Mouse (Mus musculus): ENCODE measurements around the gene Ttc13. TPM values are rescaled to one million over a fixed set of nuclear protein-coding genes. Genes with fewer than 3 reads are reported as not detected.

Gene Ttc13
- polyA plus RNA-seq, 1 experiment from 2014 or later, result 19.0 TPM

DNA sequence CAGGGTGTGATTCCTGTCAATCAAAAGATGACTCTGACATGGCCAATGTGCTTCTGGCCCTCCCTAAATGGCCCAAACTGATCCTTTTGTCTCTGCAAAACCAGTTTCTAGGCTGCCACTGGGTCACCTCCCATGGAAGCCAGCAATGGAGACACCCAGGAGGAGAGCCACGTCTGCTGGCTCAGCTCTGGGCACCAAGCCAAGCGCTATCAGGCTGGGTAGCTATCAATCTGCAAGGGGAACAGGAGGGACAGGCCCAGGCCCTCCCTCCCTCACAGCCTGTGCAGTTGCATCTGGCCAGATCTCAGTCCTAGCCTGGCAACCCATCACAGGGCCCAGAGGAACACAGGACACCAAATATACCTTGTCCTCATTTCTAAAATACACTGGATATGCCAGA lies 63.4 kb downstream of the Ttc13 start:
- peak overlapping the region; percentile 8; the same call in 1 of the 2 replicates for H3K27ac ChIP-seq (ENCODE audit: low read depth, low read length)
- H3K4me1 ChIP-seq (replicated peaks; ENCODE audit: control insufficient read depth, insufficient read depth, low read length), result peaks cover 22% of the 10 kb centered on the region
- WGBS, result 12% methylated on average over 2 of the region's 2 CpGs
- H3K4me3 ChIP-seq (ENCODE audit: low read depth, low read length), result no peak overlapping the region
- TF ChIP-seq CTCF (IDR thresholded peaks at IDR 0.05; ENCODE audit: low read depth), result no peak
- H3K9me3 ChIP-seq (ENCODE audit: control insufficient read depth), result no peaks in the 10 kb centered on the region
- no peaks in the 10 kb centered on the region for H3K27me3 ChIP-seq (replicated peaks; ENCODE audit: control insufficient read depth, insufficient read depth, low read length)
- no peak overlapping the region for H3K9ac ChIP-seq (ENCODE audit: low read depth, low read length)
- no peak overlapping the region for H3K4me2 ChIP-seq (replicated peaks; ENCODE audit: low read depth)
- ATAC-seq, result peak; percentile 37; the same call in 1 of the 2 replicates
- no peaks in the 10 kb centered on the region; the same call in 1 of the 2 replicates for H3K36me3 ChIP-seq (ENCODE audit: control insufficient read depth, insufficient read depth)

DNA sequence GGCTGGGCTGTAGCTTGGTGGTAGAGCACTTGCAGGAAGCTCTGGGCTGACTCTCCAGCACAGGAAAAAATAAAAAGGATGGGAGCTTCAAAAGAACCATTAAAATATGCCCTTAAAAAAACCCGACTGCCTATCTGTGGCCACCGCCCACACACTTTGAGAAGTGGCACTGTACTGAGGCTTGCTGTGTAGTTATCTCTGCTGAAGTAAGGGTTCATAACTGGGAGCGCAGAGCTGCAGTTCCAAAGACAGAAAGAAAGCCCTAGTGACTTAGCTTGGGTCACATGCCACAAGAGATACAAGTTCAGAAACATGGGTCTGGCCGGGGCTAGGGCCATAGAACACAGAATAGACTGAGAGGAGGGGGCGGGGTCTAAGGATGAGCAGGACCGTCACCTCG lies 63.8 kb downstream of the Ttc13 start:
- Histone ChIP-seq H3K27ac (ENCODE audit: low read depth, low read length) (peak overlapping the region; percentile 8), H3K9me3 (ENCODE audit: control insufficient read depth) (no peaks in the 10 kb centered on the region), H3K4me2 (replicated peaks; ENCODE audit: low read depth) (no peak overlapping the region), H3K36me3 (ENCODE audit: control insufficient read depth, insufficient read depth) (no peaks in the 10 kb centered on the region; the same call in 1 of the 2 replicates), H3K4me1 (replicated peaks; ENCODE audit: control insufficient read depth, insufficient read depth, low read length) (peaks cover 23% of the 10 kb centered on the region), H3K27me3 (replicated peaks; ENCODE audit: control insufficient read depth, insufficient read depth, low read length) (no peaks in the 10 kb centered on the region), H3K9ac (ENCODE audit: low read depth, low read length) (no peak overlapping the region), H3K4me3 (ENCODE audit: low read depth, low read length) (no peak overlapping the region)
- TF ChIP-seq CTCF (IDR thresholded peaks at IDR 0.05; ENCODE audit: low read depth), result no peak
- ATAC-seq, result no peak
- WGBS, result 57% methylated on average over 7 of the region's 7 CpGs

DNA sequence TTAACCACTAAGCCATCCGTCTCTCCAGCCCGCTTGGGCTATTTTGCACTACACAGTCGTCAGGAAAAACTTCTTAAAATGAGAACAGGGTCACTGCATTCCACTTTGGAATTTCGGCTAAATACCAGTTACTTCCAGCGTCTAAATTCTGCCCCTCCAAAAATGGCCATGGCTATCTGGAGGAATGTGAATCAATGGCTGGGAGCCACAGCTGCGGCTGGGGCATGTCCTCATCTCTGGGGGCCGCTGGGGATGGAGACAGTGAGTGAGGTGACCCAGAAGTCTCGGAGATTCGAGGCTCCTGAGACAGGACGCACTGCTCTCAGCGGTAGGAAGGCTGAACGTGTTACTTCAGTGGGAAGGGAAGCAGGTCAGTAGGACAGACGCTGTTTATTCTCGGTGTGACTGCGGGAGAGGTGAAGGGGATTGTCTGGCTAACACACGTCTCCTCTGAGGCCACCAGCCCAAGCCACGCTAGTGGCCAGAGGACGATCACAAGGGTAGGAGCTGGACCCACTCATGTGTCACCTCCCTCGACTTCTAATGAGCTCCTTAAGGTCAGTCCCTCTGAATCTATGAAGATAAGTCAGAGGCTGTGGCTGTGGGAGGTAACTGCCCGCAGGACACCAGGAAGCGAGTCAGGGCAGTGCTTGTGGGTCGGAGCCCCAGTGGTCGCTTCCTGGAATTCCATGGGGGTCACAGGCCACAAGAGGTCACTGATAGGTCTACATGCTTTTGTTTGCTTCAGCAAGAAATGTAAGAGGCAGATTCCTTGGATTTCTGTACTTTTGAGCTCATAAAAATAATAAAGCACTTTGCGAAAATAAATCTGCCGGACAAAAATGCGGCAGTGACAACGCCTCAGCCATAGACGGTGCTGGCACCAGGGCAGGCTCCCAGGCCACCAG lies 68.0 kb downstream of the Ttc13 start:
- peaks cover 6% of the 10 kb centered on the region; the same call in 1 of the 2 replicates for H3K36me3 ChIP-seq (ENCODE audit: control insufficient read depth, insufficient read depth)
- peaks cover 28% of the 10 kb centered on the region for H3K4me1 ChIP-seq (replicated peaks; ENCODE audit: control insufficient read depth, insufficient read depth, low read length)
- H3K9me3 ChIP-seq (ENCODE audit: control insufficient read depth), result no peaks in the 10 kb centered on the region
- H3K9ac ChIP-seq (ENCODE audit: low read depth, low read length), result no peak overlapping the region
- WGBS, result 58% methylated on average over 28 of the region's 28 CpGs
- no peak for TF ChIP-seq CTCF (IDR thresholded peaks at IDR 0.05; ENCODE audit: low read depth)
- no peaks in the 10 kb centered on the region for H3K27me3 ChIP-seq (replicated peaks; ENCODE audit: control insufficient read depth, insufficient read depth, low read length)
- no peak; the same call in 1 of the 2 replicates for ATAC-seq
- H3K27ac ChIP-seq (ENCODE audit: low read depth, low read length), result peak overlapping the region; percentile 58
- H3K4me2 ChIP-seq (replicated peaks; ENCODE audit: low read depth), result no peak overlapping the region; the same call in 1 of the 2 replicates
- H3K4me3 ChIP-seq (ENCODE audit: low read depth, low read length), result no peak overlapping the region

DNA sequence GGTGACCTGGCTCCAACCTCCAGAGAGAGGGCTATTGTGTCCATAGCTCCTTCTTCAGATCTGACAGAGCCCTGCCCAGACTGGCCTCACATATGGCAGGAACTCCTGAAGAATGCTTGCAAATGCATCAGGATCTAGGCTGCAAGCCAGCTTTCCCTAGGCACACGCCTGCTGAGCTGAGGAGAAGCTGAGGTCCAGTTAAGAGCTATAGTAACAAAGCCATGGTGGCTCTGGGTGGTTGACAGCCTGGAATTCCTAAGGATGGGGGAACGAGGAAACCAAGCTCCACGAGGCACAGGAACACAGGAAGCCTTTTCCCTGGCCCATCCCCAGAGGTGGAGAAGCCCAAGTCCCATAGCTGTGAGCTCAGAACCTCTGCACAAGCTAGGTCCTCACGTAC lies 69.2 kb downstream of the Ttc13 start:
- no peak for ATAC-seq
- H3K9me3 ChIP-seq (ENCODE audit: control insufficient read depth), result no peaks in the 10 kb centered on the region
- WGBS, result 21% methylated on average over 4 of the region's 4 CpGs

DNA sequence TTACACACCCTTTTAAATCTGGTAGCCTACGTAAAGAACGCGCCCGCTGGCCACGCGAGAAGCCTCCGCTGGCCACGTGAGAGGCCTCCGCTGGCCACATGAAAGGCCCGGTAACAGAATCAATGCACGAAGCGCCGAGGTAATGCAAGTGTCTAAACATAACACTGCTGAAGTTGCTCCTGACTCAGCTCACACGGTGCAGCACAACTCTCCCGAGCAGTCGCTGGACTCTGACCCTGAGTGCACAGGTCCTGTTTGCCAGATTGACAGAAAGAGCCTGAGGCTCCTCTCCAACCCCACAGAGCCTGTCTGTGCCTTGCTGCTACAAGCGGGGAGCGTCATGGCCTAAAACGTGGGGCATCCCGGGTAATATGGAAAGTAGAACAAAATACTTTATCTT lies 70.0 kb downstream of the Ttc13 start:
- no peaks in the 10 kb centered on the region for H3K9me3 ChIP-seq (ENCODE audit: control insufficient read depth)
- H3K4me2 ChIP-seq (replicated peaks; ENCODE audit: low read depth), result no peak overlapping the region
- H3K27ac ChIP-seq (ENCODE audit: low read depth, low read length), result peak overlapping the region; percentile 50; the same call in 1 of the 2 replicates
- no peak overlapping the region for H3K9ac ChIP-seq (ENCODE audit: low read depth, low read length)
- 50% methylated on average over 20 of the region's 20 CpGs for WGBS
- no peak overlapping the region for H3K4me3 ChIP-seq (ENCODE audit: low read depth, low read length)
- peaks cover 6% of the 10 kb centered on the region; the same call in 1 of the 2 replicates for H3K36me3 ChIP-seq (ENCODE audit: control insufficient read depth, insufficient read depth)
- no peaks in the 10 kb centered on the region for H3K27me3 ChIP-seq (replicated peaks; ENCODE audit: control insufficient read depth, insufficient read depth, low read length)
- ATAC-seq, result peak; percentile 84
- no peak for TF ChIP-seq CTCF (IDR thresholded peaks at IDR 0.05; ENCODE audit: low read depth)
- H3K4me1 ChIP-seq (replicated peaks; ENCODE audit: control insufficient read depth, insufficient read depth, low read length), result peaks cover 19% of the 10 kb centered on the region

More for the DNA sequence above, 69.2 kb downstream of the Ttc13 start:
- no peaks in the 10 kb centered on the region for H3K27me3 ChIP-seq (replicated peaks; ENCODE audit: control insufficient read depth, insufficient read depth, low read length)
- peaks cover 19% of the 10 kb centered on the region for H3K4me1 ChIP-seq (replicated peaks; ENCODE audit: control insufficient read depth, insufficient read depth, low read length)
- H3K9ac ChIP-seq (ENCODE audit: low read depth, low read length), result no peak overlapping the region
- peaks cover 6% of the 10 kb centered on the region; the same call in 1 of the 2 replicates for H3K36me3 ChIP-seq (ENCODE audit: control insufficient read depth, insufficient read depth)
- no peak for TF ChIP-seq CTCF (IDR thresholded peaks at IDR 0.05; ENCODE audit: low read depth)
- peak overlapping the region; percentile 50 for H3K27ac ChIP-seq (ENCODE audit: low read depth, low read length)
- H3K4me3 ChIP-seq (ENCODE audit: low read depth, low read length), result no peak overlapping the region
- H3K4me2 ChIP-seq (replicated peaks; ENCODE audit: low read depth), result no peak overlapping the region; the same call in 1 of the 2 replicates

DNA sequence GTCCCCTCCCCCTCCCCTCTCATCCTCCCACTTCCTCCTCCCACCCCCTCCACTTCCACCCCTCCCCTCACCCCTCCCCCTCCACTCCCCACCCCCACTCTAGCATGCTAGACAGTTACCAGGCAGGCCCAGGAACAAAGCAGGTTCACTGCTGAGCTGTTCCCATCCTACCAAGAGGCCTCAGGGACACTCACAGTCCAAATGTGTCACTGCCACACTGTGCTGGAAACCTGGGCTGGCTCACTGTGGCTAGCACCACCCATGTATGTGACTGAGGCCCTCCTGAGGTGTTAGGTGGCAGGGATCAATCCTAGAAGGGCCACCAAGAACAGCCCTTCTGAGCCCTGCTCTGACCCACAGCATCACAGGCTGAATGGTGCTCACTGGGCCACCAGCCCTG lies 73.5 kb downstream of the Ttc13 start:
- no peak for ATAC-seq
- no peak overlapping the region for H3K9ac ChIP-seq (ENCODE audit: low read depth, low read length)
- H3K27ac ChIP-seq (ENCODE audit: low read depth, low read length), result no peak overlapping the region
- no peak for TF ChIP-seq CTCF (IDR thresholded peaks at IDR 0.05; ENCODE audit: low read depth)
- no peaks in the 10 kb centered on the region for H3K9me3 ChIP-seq (ENCODE audit: control insufficient read depth)
- no peak overlapping the region for H3K4me2 ChIP-seq (replicated peaks; ENCODE audit: low read depth)
- no peaks in the 10 kb centered on the region for H3K27me3 ChIP-seq (replicated peaks; ENCODE audit: control insufficient read depth, insufficient read depth, low read length)
- H3K4me1 ChIP-seq (replicated peaks; ENCODE audit: control insufficient read depth, insufficient read depth, low read length), result peaks cover 12% of the 10 kb centered on the region
- peaks cover 9% of the 10 kb centered on the region; the same call in 1 of the 2 replicates for H3K36me3 ChIP-seq (ENCODE audit: control insufficient read depth, insufficient read depth)
- H3K4me3 ChIP-seq (ENCODE audit: low read depth, low read length), result no peak overlapping the region

Measured in intestine, postnatal 0 days (tissue).